Mouse (Mus musculus): Measurements from ENCODE around the gene Rassf1.

GRCm38 (mm10) chr9:107590773-107591060 is 39.4 kb downstream of the Rassf1 start:
- TF ChIP-seq TCF12 (IDR thresholded peaks at IDR 0.05; ENCODE audit: low read depth, low read length) (no peak), ZMIZ1 (IDR thresholded peaks at IDR 0.05; ENCODE audit: low read depth, low read length) (no peak), HCFC1 (IDR thresholded peaks at IDR 0.05; ENCODE audit: low read depth, low read length) (no peak), ETS1 (conservative IDR thresholded peaks at IDR 0.05; ENCODE audit: low read depth, low read length) (no peak), USF1 (IDR thresholded peaks at IDR 0.05; ENCODE audit: low read depth, low read length) (no peak), CTCF (conservative IDR thresholded peaks at IDR 0.05 in 1 of 2, IDR thresholded peaks at IDR 0.05 in 1 of 2; ENCODE audit: low read depth in 2 of 2, low read length in 2 of 2) (no peak), JUN (IDR thresholded peaks at IDR 0.05; ENCODE audit: insufficient read depth, low read depth, low read length) (no peak), JUND (conservative IDR thresholded peaks at IDR 0.05; ENCODE audit: low read depth, low read length) (no peak), KAT2A (IDR thresholded peaks at IDR 0.05; ENCODE audit: insufficient replicate concordance, low read length) (no peak)
